Mouse (Mus musculus) urinary bladder, postnatal 4 days (tissue): Measurements from ENCODE around the gene Cadm2.

Source experiments
- DNase-seq, 2 experiments: peaks; one replicate each; pipeline ENCODE4 v3.0.0; 2021 to 2022; ENCODE audit warnings: low spot score in 2 of 2

The Cadm2 gene

GRCm38 (mm10) chr16:66959146-66959545 lies 661.6 kb downstream of the Cadm2 start:
- DNase-seq: no peak

DNA sequence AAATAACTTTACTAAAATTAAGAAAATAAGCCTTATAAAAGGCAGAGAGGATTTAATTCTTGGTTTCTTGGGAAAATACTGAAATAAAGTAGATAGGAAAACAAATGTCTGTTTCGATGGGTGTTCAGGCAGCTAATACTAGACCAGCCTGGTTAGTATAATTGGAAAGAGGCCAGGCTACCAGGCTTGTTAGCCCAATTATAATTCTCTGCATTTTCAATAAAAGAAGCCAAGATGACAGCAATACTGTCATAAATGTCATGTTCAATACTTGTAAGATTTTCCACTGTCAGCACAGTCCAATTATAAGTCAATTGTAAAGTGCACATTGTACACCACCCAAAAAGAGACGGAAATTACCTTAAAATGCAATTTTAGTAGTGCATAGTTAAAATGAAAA lies 664.8 kb downstream of the Cadm2 start:
- DNase-seq: no peak

- no peak for DNase-seq
Measured at GRCm38 (mm10) chr16:66936332-66936731, 684.4 kb downstream of the Cadm2 start.

GRCm38 (mm10) chr16:66925517-66925916 lies 695.2 kb downstream of the Cadm2 start:
- no peak for DNase-seq

GRCm38 (mm10) chr16:66922753-66923152 lies 698.0 kb downstream of the Cadm2 start:
- DNase-seq: no peak

DNA sequence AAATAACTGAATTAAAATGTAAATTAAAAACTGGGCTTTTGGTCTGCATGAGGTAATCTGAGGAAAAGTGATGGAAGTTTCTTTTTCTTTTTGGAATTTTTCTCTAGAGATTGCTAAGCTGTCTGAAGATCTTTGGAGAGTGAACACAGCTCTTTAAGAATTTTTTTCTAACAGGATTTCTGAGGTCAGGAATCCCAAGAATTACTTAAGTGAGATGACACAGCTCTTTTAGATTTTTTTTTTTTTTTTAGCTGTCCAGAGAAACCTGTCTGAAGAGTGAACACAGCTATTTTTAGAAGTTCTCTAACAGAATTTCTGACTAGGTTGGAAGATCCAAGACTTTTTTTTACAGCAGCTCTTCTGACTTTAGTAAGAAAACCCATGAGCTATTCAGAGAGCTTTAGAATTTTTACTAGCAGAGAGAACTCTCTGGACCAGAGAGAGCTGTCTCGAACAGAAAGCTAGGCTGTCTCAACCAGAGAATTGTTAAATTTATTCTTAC lies 699.2 kb downstream of the Cadm2 start:
- no peak for DNase-seq

GRCm38 (mm10) chr16:66919889-66920402 lies 700.8 kb downstream of the Cadm2 start:
- DNase-seq: no peak

DNA sequence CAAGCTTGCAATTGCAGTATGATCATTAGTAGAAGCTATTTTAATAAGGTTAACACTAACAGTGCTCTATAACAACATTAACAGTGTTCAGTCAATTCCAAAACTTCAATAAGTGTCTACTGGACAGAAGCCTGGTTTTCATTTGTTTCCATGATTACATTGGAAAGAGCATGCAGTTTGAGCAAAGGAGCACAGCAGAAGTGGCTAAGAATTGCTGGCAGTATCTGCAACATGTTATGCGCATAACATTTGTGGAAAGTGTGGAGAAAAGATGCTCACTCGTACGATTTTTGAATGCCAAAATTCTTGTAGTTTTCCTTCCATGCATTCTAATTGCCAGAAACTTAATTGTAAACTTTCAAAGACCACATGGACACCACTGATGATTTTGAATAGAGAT lies 718.9 kb downstream of the Cadm2 start:
- DNase-seq: no peak

GRCm38 (mm10) chr16:66900664-66901063 lies 720.0 kb downstream of the Cadm2 start:
- no peak for DNase-seq

- DNase-seq: no peak
Measured at GRCm38 (mm10) chr16:66892359-66892758, 728.3 kb downstream of the Cadm2 start.

GRCm38 (mm10) chr16:66891559-66892247 lies 729.0 kb downstream of the Cadm2 start:
- DNase-seq: no peak

GRCm38 (mm10) chr16:66889907-66890306 lies 730.8 kb downstream of the Cadm2 start:
- DNase-seq: no peak

GRCm38 (mm10) chr16:66882597-66882996 lies 738.1 kb downstream of the Cadm2 start:
- DNase-seq: no peak

DNA sequence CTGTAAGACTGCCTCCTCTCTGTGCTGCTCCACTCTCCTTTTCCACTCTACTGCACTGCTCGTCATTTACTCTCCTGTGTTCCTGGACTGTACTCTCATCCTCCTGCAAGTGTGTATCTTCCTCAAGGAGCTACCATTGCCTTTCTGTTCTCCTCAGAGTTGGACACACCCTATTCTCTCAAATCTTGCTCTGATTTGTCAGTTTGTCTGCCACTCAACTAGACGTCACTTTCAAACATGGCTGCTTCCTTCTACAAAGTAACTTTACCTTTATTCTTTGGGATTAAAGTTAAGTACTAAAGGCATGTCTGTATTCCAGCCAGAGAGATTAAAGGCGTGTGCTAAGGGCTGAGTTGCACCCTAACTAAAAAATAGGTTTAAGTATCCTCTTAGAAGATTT lies 749.5 kb downstream of the Cadm2 start:
- DNase-seq: no peak

DNA sequence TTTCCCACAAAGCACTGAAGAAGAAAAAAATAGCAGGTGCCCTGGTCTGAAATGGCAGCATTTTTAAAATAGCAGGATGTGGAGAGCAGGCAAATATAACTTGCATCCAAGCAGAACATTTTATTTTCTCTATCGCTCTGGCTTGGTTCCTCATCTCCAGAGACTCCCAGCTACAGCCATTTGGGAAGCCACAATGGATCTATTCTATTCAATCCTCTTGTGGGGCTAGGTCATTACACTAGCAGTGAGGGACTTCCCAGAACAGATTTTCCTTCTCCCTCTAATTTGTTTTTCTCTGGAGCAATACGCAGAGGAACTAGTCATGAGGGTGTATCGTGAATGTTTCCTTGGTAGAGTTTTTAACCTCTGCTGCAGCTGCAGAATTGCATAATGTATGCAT lies 769.7 kb downstream of the Cadm2 start:
- DNase-seq: no peak

GRCm38 (mm10) chr16:66824866-66825265 lies 795.8 kb downstream of the Cadm2 start:
- no peak for DNase-seq

DNA sequence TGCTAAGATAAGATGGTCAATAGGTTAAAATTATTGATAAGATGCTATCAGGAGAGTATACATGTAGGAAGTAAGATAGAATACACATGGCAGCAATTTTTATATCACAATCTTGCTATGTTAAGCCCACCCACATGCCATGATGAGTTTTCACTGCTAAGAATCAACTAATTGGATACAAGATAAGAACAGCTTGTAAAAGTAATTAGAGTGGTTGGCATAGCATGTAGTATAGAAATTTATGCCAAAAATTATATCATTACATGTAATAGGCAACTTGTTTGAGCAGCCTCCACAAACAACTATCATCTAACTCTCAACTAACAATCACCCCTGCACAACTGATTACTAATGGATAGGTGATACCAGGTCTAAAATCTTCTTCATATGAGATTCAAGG lies 809.2 kb downstream of the Cadm2 start:
- no peak for DNase-seq

- no peak for DNase-seq
Measured at GRCm38 (mm10) chr16:66798204-66798603, 822.5 kb downstream of the Cadm2 start.

DNA sequence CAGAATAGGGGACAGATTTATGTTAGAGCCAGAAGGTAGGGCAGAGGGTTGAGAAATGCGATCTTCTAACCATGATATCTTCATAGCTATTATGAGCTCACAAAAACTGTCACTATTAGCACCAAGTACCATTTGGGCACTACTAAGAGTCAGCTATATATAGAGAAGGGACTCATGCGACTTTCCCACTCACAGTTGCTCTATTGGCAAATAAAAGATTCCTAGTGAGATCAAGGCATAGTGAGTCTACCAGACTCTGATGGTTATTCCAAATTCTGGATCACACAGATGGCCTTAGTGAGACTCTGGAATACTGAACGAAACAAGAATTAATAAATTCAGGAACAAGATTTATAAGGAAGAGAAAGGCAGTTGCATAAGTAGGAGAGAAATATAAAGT lies 827.6 kb downstream of the Cadm2 start:
- DNase-seq: no peak

- DNase-seq: no peak
Measured at GRCm38 (mm10) chr16:66771883-66772282, 848.8 kb downstream of the Cadm2 start.

- no peak for DNase-seq
Measured at GRCm38 (mm10) chr16:66769545-66769944, 851.2 kb downstream of the Cadm2 start.

DNA sequence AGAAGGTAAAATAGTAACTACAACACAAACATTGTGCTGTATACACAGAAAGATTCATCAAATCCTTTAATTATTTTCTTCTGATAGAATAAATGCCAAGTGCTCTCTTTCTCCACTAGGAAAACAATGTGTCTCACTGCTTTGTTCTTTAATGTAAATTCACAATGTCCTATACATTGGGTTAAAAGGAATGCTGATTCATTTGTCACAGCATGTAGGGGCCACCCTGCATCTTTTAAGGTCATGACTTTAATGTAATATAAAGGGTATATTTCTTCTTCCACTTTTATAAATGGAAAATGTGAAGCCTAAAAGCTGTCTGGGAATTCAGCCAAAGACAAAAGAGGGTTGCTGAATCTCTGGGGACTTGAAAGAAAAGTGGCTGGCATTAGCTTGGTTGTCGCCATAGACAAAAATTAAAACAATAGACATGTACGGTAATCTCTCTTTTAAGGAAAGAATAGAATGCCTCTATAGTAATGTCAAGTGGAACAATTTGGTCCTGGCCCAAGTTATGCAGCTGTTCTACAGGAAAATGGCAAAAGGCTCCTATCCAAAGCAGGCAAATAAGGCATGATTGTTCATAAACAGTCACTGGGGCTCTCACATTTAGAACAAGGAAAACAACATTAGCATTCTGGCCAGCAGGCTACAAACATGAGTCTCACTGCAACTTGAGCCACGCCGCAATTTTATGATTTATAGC lies 851.9 kb downstream of the Cadm2 start:
- no peak for DNase-seq
